8 mouse cellular contexts compared by ENCODE assay signal in genomic region chr15:100997090-100997489, GRCm38 (mm10). TPM values are rescaled to one million over a fixed set of nuclear protein-coding genes. Genes with fewer than 3 reads are reported as not detected.
DNase-seq lines count a peak whose midpoint lies in the region; ATAC-seq and TF ChIP-seq lines count a peak whose summit lies in the region.
"Had no signal": no experiment of that assay in that cellular context is flagged by ENCODE, and none has a peak within 500 bp of the region (broad histone marks: within the 10 kb centered on the region; RNA-seq: fewer than 3 reads in every experiment).

No protein-coding gene starts in this region.

- TF ChIP-seq CTCF in CH12.LX (conservative IDR thresholded peaks at IDR 0.05 in 1 of 2, IDR thresholded peaks at IDR 0.05 in 1 of 2; ENCODE audit: low read depth in 2 of 2, low read length in 2 of 2) = peak in 1 of 2 experiments; percentile 78; a peak in 2 of 4 replicates

- ATAC-seq in forebrain, embryonic 13.5 days = peak; percentile 58; the same call in 1 of the 2 replicates

- in situ Hi-C loops in CH12.LX (cut with MboI; ENCODE audit: low pct_ligation_motif_present, low pct_unique_long_range_greater_than_20kb, low sequenced_read_pairs) = loop anchor here (10.0 kb wide), 1 partner anchor 162 kb away; no protein-coding TSS in a partner anchor

- peaks cover 63% of the 10 kb centered on the region for H3K27me3 ChIP-seq in CH12.LX (replicated peaks)
- H3K27me3 ChIP-seq in forebrain, embryonic 13.5 days = no peaks in the 10 kb centered on the region
- H3K27me3 ChIP-seq: embryonic facial prominence, embryonic 12.5 days had no signal

- DNase-seq in layer of hippocampus, adult 11-12 months (ENCODE audit: low spot score) = peak; percentile 54
- DNase-seq in layer of hippocampus, postnatal 36 days = no peak
- DNase-seq in CH12.LX (ENCODE audit: extremely low read depth) = peak; percentile 26
- peak; percentile 88 for DNase-seq in brain, adult 2 months (ENCODE audit: low read depth, low spot score)
- peak; percentile 39 for DNase-seq in mesoderm, embryonic 11.5 days (ENCODE audit: low read depth, low spot score)
- no peak for DNase-seq in urinary bladder, postnatal 25 days (ENCODE audit: low spot score)

- no peak overlapping the region for H3K4me2 ChIP-seq in CH12.LX (ENCODE audit: insufficient read depth, low read depth, poor library complexity, severe bottlenecking)
- no peak overlapping the region for H3K4me2 ChIP-seq in forebrain, embryonic 13.5 days
- H3K4me2 ChIP-seq: embryonic facial prominence, embryonic 12.5 days had no signal

- no peak overlapping the region for H3K4me3 ChIP-seq in CH12.LX (replicated peaks in 1 of 3; ENCODE audit: low read depth in 2 of 3, low read length in 2 of 3, poor library complexity in 1 of 3)
- no peak overlapping the region for H3K4me3 ChIP-seq in forebrain, embryonic 13.5 days
- H3K4me3 ChIP-seq: embryonic facial prominence, embryonic 12.5 days had no signal

- H3K4me1 ChIP-seq in CH12.LX (ENCODE audit: control insufficient read depth in 1 of 2, insufficient read depth in 2 of 2) = 0 out of 4 replicates have a peak, but pooled peaks cover 0 to 4% of the 10 kb centered on the region in 2 experiments
- H3K4me1 ChIP-seq in forebrain, embryonic 13.5 days = no peaks in the 10 kb centered on the region
- H3K4me1 ChIP-seq: embryonic facial prominence, embryonic 12.5 days had no signal

- no peaks in the 10 kb centered on the region for H3K79me2 ChIP-seq in CH12.LX (replicated peaks; ENCODE audit: control insufficient read depth, extremely low read depth, insufficient read depth, poor library complexity, severe bottlenecking)

- no peaks in the 10 kb centered on the region for H3K36me3 ChIP-seq in CH12.LX (replicated peaks in 1 of 2; ENCODE audit: control insufficient read depth in 1 of 2, insufficient read depth in 1 of 2, low read length in 1 of 2)
- peaks cover 1% of the 10 kb centered on the region for H3K36me3 ChIP-seq in forebrain, embryonic 13.5 days (ENCODE audit: poor library complexity, severe bottlenecking)
- H3K36me3 ChIP-seq: embryonic facial prominence, embryonic 12.5 days had no signal

- no peaks in the 10 kb centered on the region for H3K9me3 ChIP-seq in CH12.LX (replicated peaks; ENCODE audit: low read length)
- no peaks in the 10 kb centered on the region for H3K9me3 ChIP-seq in forebrain, embryonic 13.5 days (replicated peaks)
- H3K9me3 ChIP-seq: embryonic facial prominence, embryonic 12.5 days had no signal

- H3K27ac ChIP-seq in CH12.LX (ENCODE audit: insufficient read depth, low read depth) = no peak overlapping the region
- H3K27ac ChIP-seq in forebrain, embryonic 13.5 days = no peak overlapping the region
- H3K27ac ChIP-seq: embryonic facial prominence, embryonic 12.5 days had no signal

- no peak for TF ChIP-seq EP300 in CH12.LX (IDR thresholded peaks at IDR 0.05; ENCODE audit: low read length)

- TF ChIP-seq POLR2A in CH12.LX (IDR thresholded peaks at IDR 0.05; ENCODE audit: low read depth, low read length) = no peak

- H3K9ac ChIP-seq in CH12.LX (ENCODE audit: insufficient read depth, low read depth) = no peak overlapping the region
- no peak overlapping the region for H3K9ac ChIP-seq in forebrain, embryonic 13.5 days
- H3K9ac ChIP-seq: embryonic facial prominence, embryonic 12.5 days had no signal

- WGBS in forebrain, embryonic 13.5 days = 27% methylated on average over 4 of the region's 4 CpGs

- dilution Hi-C loops in CH12.LX (cut with MboI; ENCODE audit: extremely low pct_ligation_motif_present, extremely low pct_unique_long_range_greater_than_20kb, low sequenced_read_pairs) = no loop called here

- TF ChIP-seq RAD21 in CH12.LX (IDR thresholded peaks at IDR 0.05; ENCODE audit: low read depth, low read length) = peak; percentile 77

TF ChIP-seq in CH12.LX, 34 proteins besides CTCF, POLR2A, EP300 and RAD21:
- no peak for TF ChIP-seq JUN (IDR thresholded peaks at IDR 0.05; ENCODE audit: insufficient read depth, low read depth, low read length)
- TF ChIP-seq KAT2A (IDR thresholded peaks at IDR 0.05; ENCODE audit: insufficient replicate concordance, low read length) = no peak
- no peak for TF ChIP-seq PAX5 (IDR thresholded peaks at IDR 0.05; ENCODE audit: low read length)
- TF ChIP-seq SMC3 (IDR thresholded peaks at IDR 0.05; ENCODE audit: low read depth, low read length) = peak; percentile 58
- no peak for TF ChIP-seq ZC3H11A (IDR thresholded peaks at IDR 0.05; ENCODE audit: low read depth, low read length)
- TF ChIP-seq BHLHE40 (IDR thresholded peaks at IDR 0.05; ENCODE audit: low read depth, low read length) = no peak
- no peak for TF ChIP-seq IRF4 (IDR thresholded peaks at IDR 0.05; ENCODE audit: low read depth, low read length)
- TF ChIP-seq JUND (conservative IDR thresholded peaks at IDR 0.05; ENCODE audit: low read depth, low read length) = no peak
- TF ChIP-seq MXI1 (IDR thresholded peaks at IDR 0.05; ENCODE audit: low read depth, low read length) = no peak
- no peak for TF ChIP-seq NRF1 (IDR thresholded peaks at IDR 0.05; ENCODE audit: low read depth, low read length)
- 0 out of 2 replicates have a peak, but pooled peaks have one; percentile 15 for TF ChIP-seq TCF12 (IDR thresholded peaks at IDR 0.05; ENCODE audit: low read depth, low read length)
- TF ChIP-seq CHD1 (IDR thresholded peaks at IDR 0.05; ENCODE audit: low read depth, low read length) = no peak
- no peak for TF ChIP-seq USF2 (conservative IDR thresholded peaks at IDR 0.05; ENCODE audit: low read depth, low read length)
- no peak for TF ChIP-seq MAX (IDR thresholded peaks at IDR 0.05; ENCODE audit: low read length)
- no peak for TF ChIP-seq ETS1 (conservative IDR thresholded peaks at IDR 0.05; ENCODE audit: low read depth, low read length)

RNA-seq across cellular contexts. Expression of gene Gm47841, which starts 50.1 kb away (rescaled TPM):
- not detected for total RNA-seq in layer of hippocampus, postnatal 36 days (2021)
- total RNA-seq in CH12.LX (2012; rRNA removed) (not detected in 2 replicates), CH12.LX (2014; rRNA removed) (not detected in 2 replicates)
- polyA plus RNA-seq in CH12.LX (2012; ENCODE audit: insufficient read length, low read depth) = not detected in 2 replicates
- polyA plus RNA-seq in forebrain, embryonic 13.5 days (2015; fragmentation: Nextera tagmentation; extraction: Ambion mirVana) = not detected in 2 replicates
- polyA plus RNA-seq: embryonic facial prominence, embryonic 12.5 days had no signal

Comparison
In these comparisons a context has a peak if more than half of its experiments do, and no peak if none do; other contexts are left out.
1. DNase-seq: peak in layer of hippocampus, adult 11-12 months (single experiment), CH12.LX (single experiment), brain, adult 2 months (single experiment) and mesoderm, embryonic 11.5 days (single experiment); none in layer of hippocampus, postnatal 36 days (0 of 2) and urinary bladder, postnatal 25 days (single experiment).